Mouse (Mus musculus) 3T3-L1 (cell line): Measurements from ENCODE around the gene Suclg1.

Experiments used
- DNase-seq: peaks from one replicate; pipeline ENCODE4 v3.0.0-alpha.2; 2015; ENCODE audit warnings: low read depth, low spot score

Suclg1 gene

GRCm38 (mm10) chr6:73248237-73249048 lies at the start of gene Suclg1:
TSS of gene Suclg1 (plus strand) at chr6:73248382.
- DNase-seq: peak; percentile 92

GRCm38 (mm10) chr6:73203724-73204123 lies 44.5 kb upstream of the Suclg1 start:
- no peak for DNase-seq

- no peak for DNase-seq
Measured at GRCm38 (mm10) chr6:73204937-73205336, 43.2 kb upstream of the Suclg1 start.

- DNase-seq: no peak
Measured at GRCm38 (mm10) chr6:73209598-73209997, 38.6 kb upstream of the Suclg1 start.

GRCm38 (mm10) chr6:73210445-73210972 lies 37.7 kb upstream of the Suclg1 start:
- peak; percentile 91 for DNase-seq

GRCm38 (mm10) chr6:73211036-73211435 lies 37.1 kb upstream of the Suclg1 start:
- peak; percentile 84 for DNase-seq

GRCm38 (mm10) chr6:73211602-73212001 lies 36.6 kb upstream of the Suclg1 start:
- no peak for DNase-seq

GRCm38 (mm10) chr6:73221189-73221957 lies 26.8 kb upstream of the Suclg1 start, which contains the start of gene Dnah6:
TSS of gene Dnah6 (minus strand) at chr6:73221651.
- peak; percentile 96 for DNase-seq

GRCm38 (mm10) chr6:73221958-73222735 lies 26.0 kb upstream of the Suclg1 start:
- peak; percentile 38 for DNase-seq

- DNase-seq: peak; percentile 99
Measured at GRCm38 (mm10) chr6:73222841-73223526, 25.2 kb upstream of the Suclg1 start.

- peak; percentile 93 for DNase-seq
Measured at GRCm38 (mm10) chr6:73227376-73228158, 20.6 kb upstream of the Suclg1 start.

- peak; percentile 92 for DNase-seq
Measured at GRCm38 (mm10) chr6:73228408-73228807, 19.8 kb upstream of the Suclg1 start.

- peak; percentile 63 for DNase-seq
Measured at GRCm38 (mm10) chr6:73228881-73229280, 19.3 kb upstream of the Suclg1 start.

GRCm38 (mm10) chr6:73232152-73232584 lies 16.0 kb upstream of the Suclg1 start:
- DNase-seq: no peak

GRCm38 (mm10) chr6:73233202-73233726 lies 14.9 kb upstream of the Suclg1 start:
- peak; percentile 68 for DNase-seq

GRCm38 (mm10) chr6:73234302-73234900 lies 13.8 kb upstream of the Suclg1 start:
- DNase-seq: no peak

- no peak for DNase-seq
Measured at GRCm38 (mm10) chr6:73235650-73236049, 12.5 kb upstream of the Suclg1 start.

GRCm38 (mm10) chr6:73246821-73247220 lies 1.4 kb upstream of the Suclg1 start:
- peak; percentile 80 for DNase-seq

GRCm38 (mm10) chr6:73247452-73247851 lies 730 bp upstream of the Suclg1 start:
- peak; percentile 79 for DNase-seq
